Mouse (Mus musculus) cerebellum, adult 11 months (tissue): ENCODE data around the gene Ctcf.

Experiments
- DNase-seq: peaks from one replicate; pipeline ENCODE4 v3.0.0; 2022

Ctcf gene

DNA sequence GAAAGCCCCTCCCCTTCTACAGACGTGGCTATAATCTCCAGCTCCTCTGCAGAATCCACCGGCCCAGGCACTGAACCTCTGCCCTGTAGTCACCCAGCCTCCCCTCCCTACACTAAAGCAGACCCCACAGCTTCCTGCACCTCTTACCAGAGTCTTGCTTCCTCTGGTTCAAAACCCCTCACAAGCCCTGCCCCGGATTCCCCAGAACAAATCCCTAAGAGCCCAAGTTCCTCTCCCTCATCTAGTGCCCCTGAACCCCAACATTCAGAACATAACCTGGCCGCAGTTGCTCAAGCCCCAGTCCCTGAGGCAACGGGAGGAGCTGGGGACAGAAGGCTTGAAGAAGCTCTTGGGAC, 18.1 kb upstream of the Ctcf start:
- no peak for DNase-seq

DNA sequence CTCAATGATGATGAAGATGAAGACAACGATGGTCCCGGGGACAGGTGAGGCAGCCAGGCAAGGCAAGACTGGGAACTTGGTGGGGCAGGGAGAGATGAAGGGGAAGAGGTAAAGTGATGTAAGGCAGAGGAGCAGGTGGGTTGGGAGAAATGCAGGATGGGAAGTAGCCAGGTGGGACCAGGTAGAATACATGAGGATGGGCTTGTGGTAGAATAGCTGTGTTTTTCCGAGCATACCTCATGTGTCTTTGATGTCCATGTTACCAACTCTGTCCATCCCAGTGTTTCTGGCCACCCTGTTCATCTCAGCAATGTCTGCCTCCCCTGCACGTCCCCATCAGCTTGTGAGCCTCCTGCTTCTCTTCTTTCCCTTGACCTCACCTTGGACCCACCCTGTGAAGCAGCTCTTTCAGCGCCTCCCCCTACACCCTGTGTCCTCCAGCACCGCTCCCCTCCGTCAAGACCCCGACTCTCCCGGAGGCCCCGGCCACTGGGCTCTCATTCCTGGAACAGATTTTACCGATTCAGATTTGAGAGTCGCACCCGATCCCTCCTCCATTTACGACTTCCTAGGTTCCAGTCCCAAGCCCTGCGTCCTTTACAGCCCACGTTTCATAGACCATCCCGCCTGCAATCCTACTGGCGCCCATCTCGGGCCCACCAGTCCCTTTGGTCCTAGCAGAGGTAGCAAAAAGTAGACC, 17.3 kb upstream of the Ctcf start:
- no peak for DNase-seq

DNA sequence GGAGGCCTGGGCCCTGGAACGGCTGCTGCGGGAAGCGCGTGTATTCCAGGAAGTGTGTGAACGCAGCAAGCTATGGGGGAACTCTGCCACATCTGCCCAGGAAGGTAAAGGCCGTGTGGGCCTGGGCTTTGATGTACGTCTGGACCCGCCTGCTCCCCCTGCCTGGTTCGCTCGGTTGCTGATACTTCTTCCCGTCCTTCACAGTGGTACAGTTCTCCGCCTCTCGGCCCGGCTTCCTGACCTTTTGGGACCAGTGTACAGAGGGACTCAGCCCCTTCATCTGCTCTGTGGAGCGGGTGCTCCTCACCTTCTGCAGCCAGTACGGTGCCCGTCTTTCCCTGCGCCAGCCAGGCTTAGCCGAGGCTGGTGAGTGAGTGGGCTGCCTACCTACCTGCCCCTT, 16.2 kb upstream of the Ctcf start:
- no peak for DNase-seq

DNA sequence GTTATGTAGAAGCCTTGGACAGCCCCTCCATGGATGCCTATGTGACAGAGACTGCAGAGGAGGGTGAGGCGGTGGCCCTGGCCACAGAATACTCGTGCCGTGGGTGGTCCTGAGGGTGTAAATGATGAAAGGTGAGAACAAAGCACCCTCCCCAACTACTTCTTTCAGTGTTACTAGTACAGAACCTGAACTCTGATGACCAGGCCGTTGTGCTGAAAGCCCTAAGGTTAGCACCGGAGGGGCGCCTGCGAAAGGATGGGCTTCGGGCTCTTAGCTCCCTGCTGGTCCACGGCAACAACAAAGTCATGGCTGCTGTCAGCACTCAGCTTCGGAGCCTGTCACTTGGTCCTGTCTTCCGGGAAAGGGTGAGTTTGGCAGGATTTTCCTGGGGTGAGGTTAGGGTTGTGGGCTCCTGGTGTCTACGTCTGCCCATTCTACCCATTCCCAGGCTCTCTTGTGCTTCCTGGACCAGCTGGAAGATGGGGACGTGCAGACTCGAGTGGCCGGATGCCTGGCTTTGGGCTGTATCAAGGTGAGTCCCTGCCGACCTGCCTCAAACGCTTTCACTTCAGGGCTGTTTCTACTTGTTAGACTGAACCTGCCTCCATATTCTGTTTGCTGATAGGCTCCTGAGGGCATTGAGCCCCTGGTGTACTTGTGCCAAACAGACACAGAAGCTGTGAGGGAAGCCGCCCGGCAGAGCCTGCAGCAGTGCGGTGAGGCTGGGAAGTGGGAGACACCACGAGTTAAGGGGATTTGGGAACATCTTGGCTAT, 15.2 kb upstream of the Ctcf start:
- DNase-seq: no peak

DNA sequence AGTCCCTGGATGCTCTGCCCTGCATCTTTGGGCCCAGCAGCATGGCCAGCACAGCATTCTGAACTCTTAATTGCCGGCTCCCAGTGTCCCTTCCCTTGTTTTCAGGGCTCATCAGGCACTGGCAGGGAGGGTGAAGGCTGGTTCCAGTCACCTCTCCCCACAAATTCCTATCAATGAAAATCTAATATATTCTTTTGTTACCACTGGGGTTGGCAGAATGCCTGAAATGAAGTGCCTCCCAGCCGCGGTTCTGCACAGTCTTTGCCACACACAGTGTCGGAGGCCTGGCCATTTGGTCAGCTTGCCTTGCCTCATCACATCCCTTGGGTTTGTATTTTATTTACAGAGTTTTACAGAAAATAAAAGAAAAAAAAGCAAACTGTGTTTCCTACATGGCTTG, 14.5 kb upstream of the Ctcf start:
- no peak for DNase-seq

DNA sequence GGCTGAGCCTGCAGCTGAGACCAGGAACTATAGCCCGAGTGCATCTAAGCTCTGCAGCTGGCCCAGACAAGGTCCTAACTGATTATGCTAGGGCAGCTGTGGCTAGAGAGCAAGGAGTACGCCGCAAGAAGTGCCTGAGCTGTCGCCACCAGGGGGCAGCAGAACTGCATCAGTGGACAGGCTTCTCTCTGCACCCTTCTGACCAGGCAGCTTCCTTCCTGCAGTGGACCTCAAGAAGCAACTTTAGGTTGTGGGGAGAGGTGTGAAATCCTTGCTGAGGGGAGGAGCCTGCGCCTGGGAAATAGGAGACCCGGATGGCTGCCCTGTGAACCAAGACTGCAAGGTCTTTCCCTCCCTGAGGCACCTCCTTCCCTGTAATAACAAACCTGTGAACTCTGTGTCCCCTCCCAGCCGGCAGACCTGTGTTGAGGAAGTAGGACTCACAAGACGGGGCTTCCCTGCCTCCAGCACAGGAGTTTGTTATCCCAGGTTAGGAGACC, 13.9 kb upstream of the Ctcf start:
- DNase-seq: peak; percentile 88

DNA sequence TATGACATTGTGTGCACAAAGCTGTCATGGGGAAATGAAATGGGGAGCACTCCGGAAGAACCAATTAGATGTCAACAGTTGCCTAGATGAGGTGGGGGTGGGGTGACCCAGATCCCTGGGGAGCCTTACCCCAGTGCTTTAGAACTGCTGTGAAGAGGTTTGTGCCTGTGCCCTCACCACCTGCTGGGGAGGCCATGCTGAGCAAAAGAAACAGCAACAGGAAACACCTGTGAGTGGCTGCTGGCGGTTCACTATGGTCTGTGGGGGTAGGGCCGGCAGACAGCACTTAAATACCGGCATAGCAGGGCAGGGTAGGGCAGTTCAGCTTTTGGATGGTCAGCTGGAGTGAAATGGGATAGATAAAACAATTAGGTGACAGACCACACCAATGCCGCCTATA, 13.2 kb upstream of the Ctcf start:
- DNase-seq: no peak

DNA sequence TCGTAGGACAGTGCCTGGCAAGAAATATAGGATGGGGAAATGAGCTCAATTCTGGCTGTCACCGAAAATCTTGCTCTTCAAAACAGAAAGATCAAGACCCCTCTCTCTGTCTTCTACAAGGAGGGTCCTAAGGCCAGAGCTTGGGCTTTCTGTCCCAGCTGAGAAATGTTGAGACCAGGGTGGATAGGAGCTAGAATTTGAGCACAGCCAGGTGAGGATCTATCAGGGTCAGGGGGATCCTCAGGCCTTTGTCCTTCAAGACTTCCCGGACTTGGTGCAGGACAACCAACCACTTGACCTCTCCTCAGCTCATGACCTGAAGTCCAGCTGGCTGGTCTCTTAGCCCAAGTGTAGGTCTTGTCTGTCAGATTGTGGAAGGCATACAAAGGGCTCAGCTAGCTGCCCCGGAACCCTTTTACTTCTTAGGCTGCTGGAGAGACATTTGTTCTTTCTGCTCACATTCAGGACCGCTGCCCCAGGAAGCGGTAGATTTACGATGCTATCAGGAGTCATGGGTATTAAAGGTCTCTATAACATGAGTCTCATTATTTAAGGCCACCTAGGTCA, 12.6 kb upstream of the Ctcf start:
- no peak for DNase-seq

DNA sequence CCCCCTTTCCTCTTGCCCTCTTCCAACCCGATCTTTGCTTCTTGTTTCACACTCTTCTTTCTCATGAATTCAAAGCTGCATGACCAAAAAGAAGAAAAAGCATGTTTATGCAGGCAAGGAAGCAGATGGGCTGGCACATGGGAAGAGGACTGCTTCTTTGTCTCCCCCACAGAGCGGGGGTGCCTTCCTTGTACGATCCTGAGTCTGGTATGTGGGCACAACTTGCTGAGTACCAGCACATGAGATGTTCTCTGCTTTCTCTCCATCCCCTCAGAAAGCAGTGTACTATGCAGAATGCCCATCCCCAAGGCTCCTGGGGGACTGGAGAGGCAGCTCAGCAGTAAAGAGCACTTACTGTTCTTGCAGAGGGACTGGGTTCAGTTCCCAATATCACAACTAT, 12.0 kb upstream of the Ctcf start:
- no peak for DNase-seq

DNA sequence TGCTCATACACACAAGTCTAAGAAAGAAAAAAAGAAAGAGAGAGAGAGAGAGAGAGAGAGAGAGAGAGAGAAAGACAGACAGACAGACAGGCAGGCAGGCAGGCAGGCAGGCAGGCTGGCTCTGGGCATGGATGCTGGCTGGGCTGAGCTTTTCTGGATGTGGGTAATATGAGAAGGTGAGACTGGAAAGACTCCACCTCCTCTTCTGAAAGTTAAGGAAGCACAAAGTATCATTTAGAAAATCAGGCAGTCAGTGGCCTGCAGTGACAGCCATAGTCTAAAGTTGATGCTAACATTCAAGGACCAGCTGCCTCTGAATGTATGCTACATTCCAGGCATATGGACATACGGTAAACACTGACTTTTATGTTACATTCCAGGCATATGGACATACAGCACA, 11.5 kb upstream of the Ctcf start:
- DNase-seq: no peak

DNA sequence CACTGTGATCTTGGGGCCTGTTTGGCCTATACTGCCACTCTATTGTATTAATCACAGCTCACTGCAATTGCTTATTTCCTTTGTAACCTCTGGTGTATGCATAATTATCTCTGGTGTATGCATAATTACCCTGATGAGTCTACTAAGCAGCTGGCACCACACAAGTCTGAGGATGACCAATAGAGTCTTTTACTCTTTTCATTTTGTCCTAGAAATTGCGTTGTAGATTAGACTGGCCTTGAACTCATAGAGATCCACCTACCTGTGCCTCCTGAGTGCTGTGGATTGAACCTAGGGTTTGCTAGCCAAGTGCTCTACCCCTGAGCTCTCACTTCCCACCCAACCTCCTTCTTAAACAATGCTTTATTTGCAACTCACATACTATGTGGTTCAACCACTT, 10.3 kb upstream of the Ctcf start:
- DNase-seq: no peak

DNA sequence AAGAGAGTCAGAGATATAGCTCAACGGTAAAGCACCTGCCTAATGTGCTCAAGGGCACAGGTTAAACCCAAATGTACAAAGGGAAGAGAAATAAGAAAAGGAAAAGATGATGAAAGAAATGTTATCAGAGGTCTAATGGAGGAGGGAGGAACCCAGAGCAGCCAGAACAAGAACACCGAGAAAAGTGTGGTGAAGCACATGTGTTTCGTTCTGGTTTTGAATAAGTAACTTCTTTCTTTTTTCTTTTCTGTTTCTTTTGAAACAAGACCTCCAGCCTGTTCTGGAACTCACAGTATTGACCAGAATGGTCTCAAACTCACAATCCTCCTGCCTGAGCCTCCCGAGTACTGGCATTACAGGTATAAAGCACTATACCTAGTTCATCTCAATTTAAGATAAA, 7.0 kb upstream of the Ctcf start:
- no peak for DNase-seq

DNA sequence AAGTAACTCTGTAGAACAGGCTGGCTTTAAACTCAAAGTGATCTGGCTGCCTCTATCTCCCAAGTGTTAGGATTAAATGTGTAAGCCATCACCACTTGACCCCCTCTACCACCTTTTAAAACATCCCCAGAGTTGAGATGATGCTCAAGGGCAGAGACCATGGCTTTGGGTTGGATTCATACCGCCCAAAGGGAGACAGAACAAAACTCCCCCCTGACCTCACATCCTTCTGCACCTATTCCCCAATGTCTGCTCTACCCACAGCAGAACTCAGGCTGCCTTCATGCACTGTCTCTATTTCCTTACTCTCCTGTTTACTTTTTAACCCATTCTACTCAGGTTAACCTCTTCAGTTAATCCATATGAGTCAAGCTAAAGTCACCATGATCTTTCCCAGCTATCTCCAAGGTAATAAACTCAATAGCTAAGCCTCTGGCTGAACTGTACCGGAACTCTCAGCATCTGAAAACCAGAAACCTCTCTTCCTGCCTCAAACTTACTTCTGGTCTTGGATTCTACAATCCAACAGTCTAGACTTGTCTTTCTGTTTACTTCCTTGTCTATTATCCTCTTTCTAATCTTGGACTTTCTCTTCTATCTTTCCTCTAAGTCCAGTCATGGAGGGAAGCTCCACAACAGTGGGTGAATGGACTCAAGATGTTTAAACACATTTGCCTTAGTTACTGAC, 1.5 kb upstream of the Ctcf start:
- DNase-seq: no peak

DNA sequence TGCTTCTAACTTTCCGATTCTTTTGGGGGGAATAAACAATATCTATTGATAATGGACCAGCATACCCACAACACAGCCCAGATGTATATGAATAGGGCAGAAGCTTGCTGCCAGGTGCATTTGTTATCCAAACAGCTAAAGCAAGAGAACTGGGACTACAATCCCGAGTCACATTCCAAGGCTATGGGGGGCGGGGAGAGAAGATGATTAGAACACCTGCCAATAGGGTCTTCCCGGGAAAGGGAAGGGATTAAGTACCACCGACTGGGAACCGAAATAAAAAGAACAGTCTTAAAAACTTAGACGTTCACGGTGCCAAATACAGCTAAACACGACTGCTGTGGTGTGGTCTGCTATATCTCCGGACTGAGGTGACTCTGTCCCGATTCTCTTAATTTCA, 887 bp upstream of the Ctcf start:
- DNase-seq: no peak

DNA sequence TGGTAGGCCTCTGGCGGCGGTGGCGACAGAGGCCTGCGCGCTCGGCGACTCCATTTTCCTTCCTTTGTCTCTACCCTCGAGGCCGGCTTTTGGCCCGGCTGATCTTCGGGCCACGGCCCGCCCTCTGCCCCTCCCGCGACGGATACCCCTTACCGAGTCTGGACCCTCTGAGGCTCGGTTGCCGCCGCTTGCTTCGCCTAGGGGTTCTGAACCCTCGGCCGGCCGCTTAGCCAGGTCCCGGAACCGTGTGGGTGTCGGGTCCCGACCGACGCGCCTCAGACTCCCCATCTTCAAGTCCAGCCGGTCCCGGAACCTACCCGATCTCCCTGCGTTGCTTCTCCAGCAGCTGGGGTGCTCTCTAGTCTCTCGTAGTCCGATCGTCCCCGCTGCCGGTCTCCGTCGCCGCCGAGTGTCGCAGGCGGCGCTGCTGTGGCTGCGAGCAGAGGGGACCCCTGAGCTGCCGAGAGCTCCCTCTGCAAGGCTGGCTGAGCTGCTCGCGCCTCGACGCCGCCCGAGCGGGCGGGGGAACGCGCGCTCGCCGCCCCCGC, 669 bp downstream of the Ctcf start, which contains the start of gene Agrp:
Agrp (minus strand) TSS at position 431 of the 548 bp plus-strand sequence.
- DNase-seq: peak; percentile 66

DNA sequence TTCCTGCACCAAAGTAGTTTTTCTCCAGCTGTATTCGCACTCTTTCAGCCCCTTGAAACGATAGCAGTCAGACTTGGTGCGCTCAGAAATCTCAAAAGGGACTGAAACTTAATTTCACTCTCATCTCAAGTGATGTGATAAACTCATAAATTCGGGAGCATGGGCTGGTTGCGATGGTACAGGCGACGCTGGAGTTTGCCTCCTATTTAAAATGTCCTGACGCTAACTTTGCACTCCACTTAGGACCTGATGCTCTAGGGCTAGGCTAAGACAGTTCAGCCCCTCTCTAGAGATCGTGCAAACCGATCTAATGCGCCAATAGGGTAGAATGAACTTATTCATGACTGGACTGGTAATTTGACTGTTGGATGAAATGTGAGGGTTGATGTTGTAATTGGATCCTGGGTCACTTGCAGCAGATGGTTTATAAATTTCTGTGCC, 1.3 kb downstream of the Ctcf start:
- DNase-seq: no peak

DNA sequence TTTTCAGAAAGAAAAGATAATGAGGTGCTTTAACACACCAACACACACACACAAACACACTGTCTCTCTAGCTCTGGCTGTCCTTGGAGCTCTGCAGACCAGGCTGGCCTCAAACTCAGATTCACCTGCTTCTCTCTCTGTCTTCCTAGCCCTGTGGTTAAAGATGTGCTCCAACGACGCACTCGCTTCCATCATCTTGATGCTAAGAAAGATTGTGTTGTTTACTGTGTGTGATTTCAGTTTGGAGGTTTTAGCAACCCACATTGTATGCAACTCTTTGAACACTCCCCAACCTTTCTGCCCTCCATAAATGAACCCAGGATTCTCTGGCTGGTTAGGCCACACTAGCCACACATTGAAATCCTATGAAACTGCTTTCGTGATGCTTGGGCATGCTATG, 2.1 kb downstream of the Ctcf start:
- no peak for DNase-seq

DNA sequence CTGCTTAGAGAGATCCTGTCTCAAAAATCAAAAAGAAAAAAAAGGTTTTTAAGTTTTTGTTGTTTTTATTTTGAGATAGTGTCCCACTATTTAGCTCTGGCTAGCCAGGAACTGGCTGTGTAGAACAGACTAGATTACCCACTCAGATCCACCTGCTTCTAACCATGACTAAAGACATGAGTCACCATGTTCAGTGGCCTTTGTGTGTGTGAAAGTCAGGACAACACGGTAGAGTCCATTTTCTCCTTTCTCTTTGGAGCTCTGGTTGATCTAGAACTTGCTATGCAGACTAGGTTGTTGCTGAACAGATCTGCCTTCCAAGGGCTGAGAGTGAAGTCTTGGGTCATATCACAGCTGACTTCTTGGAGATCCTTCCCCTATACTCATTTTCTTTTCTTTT, 3.5 kb downstream of the Ctcf start:
- no peak for DNase-seq

DNA sequence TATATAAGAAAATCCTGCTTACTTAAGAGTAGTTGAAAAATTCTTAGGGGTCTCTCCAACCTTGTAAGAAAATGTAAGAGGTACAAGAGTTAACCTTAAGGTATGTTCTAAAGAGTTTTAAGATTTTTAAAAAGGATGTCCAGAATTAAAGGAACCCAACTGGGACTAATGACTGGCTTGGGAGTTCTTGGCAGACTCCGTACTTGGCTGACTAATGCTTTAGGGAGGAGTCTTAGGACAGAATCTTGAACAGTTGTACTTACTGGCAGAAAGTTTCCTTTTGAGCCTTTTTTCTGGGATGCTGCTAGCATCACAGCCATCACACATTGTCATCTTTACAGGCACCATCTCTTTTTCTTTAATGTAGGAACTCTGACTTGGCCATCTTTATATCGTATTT, 4.1 kb downstream of the Ctcf start:
- DNase-seq: no peak

DNA sequence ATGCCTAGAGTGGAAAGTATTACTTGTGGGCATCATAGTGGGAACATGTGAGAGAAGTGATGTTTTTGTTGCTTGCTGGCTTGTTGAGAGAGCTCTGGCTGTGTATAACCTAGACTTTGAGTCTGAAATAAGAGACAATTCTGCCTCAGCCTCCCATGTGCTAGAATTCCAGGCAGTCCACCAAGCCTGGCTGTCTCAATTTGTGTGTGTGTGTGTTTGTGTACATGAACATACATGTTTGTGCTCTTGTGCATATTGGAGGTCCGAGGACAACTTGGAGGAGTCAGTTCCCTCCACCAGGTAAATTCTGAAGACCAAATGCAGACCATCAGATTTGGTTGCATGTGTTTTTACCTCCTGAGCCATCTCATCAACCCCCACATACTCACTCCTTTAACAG, 8.8 kb downstream of the Ctcf start:
- DNase-seq: no peak

DNA sequence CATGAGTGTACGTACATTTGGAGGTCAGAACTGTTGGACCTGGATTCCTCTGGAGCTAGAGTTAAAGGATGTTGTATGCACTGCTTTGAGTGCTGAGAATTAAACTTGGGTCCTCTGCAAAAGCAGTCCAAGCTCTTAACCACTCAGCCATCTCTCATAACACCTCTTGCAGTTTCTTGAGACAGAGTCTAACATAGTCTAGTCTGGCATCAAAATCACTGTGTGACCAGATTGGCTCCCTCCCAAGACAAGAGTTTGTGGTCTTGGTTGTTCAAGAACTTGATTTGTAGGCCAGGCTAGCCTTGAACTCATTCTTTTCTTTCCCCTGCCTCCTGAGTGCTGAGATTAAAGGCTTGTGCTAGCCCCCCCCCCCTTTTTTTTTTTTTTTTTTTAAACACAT, 12.6 kb downstream of the Ctcf start:
- no peak for DNase-seq

DNA sequence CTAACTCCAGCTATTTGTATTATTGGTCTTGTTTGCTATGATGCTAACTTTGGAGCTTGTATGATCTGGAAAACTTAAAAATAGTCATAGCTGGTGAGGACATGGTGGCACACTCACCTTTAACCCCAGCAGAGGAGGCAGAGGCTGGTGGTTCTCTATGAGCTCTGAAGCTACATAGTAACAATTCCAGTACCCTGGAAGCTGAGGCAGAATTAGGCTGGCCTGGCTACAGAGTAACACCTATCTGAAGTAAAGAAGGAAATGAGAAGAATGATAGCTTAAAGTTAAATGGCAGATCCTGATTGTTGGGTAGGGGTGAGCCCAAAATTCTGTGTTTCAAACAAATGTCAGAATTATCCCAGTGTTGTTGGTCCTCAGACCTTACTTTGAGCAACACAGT, 21.3 kb downstream of the Ctcf start:
- DNase-seq: no peak

DNA sequence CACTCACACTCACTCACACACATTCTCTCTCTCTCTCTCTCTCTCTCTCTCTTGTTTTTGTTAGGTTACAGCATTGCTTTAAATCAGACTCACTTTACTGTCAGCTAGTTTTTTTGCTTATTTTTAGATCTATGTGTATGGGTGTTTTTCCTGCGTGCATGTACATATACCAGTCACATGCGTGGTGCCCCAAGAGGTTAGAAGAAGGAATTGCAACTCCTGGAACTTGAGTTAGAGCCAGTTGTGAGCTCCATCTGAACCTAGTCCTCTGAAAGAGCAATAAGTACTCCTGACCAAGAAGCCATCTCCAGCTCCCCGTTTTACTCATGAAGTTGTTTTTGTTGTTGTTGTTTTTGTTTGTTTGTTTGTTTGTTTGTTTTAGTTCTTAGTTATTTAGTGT, 24.8 kb downstream of the Ctcf start:
- no peak for DNase-seq
